Mouse (Mus musculus): ENCODE data around the gene Gm20715.

- TF ChIP-seq POLR2A (IDR thresholded peaks at IDR 0.05; ENCODE audit: insufficient read depth, low read depth, low read length) (no peak), CTCF (IDR thresholded peaks at IDR 0.05) (no peak), EP300 (IDR thresholded peaks at IDR 0.05; ENCODE audit: insufficient read depth, low read depth, low read length) (no peak)
Measured at GRCm38 (mm10) chr7:6367185-6367584, 42.9 kb upstream of the Gm20715 start.

Data from heart, adult 2 months (tissue).